Mouse (Mus musculus): ENCODE measurements around the gene Tspan10. TPM values are rescaled to one million over a fixed set of nuclear protein-coding genes. Genes with fewer than 3 reads are reported as not detected.
A peak's percentile ranks its signal among the peaks of the same experiment; 100 is the strongest.
"Not testable (repeated sequence)": the region's sequence is repeated elsewhere in the genome, so short reads cannot be mapped to it uniquely, and the experiment has no call there.

The Tspan10 gene
- polyA plus RNA-seq (2015; fragmentation: Nextera tagmentation; extraction: Ambion mirVana): not detected in 2 replicates

DNA sequence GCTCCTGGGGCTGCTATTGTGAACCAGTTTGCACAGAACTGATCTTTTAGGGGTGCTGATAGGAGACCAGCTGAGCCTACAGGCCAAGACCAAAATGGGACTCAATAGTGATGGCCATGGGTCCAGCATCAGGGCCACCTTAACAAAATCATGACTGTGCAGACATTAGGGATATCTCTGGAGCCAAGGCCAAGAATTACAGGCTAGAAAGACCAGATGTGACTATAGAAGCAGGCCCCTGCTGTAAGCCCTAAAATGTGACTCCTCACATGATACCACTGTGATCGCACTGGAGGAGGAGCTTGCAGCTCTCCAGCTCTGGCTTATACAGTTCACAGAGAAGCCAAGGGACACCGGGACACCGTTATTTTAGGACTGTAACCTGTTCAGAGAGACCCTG is at the start of gene Tspan10:
TSS of gene Tspan10 (plus strand) at position 301 of the 400 bp plus-strand sequence.
- Histone ChIP-seq H3K9me3 (replicated peaks; ENCODE audit: control insufficient read depth, low read length) (no peaks in the 10 kb centered on the region), H3K9ac (ENCODE audit: low read depth, low read length) (no peak within 1 kb of the TSS), H3K4me2 (ENCODE audit: low read depth, low read length) (no peak within 1 kb of the TSS), H3K4me3 (ENCODE audit: low read depth, low read length) (no peak within 1 kb of the TSS), H3K27me3 (ENCODE audit: control insufficient read depth, insufficient read depth, low read depth, low read length) (no peaks in the 10 kb centered on the region), H3K36me3 (ENCODE audit: control insufficient read depth, insufficient read depth) (no peaks in the 10 kb centered on the region), H3K4me1 (ENCODE audit: control insufficient read depth, low read depth, low read length) (no peaks in the 10 kb centered on the region), H3K27ac (ENCODE audit: low read length) (no peak within 1 kb of the TSS)
- ATAC-seq (ENCODE audit: low read depth): no peak
- 84% methylated on average over 3 of the region's 3 CpGs for WGBS (ENCODE audit: insufficient replicate concordance)

DNA sequence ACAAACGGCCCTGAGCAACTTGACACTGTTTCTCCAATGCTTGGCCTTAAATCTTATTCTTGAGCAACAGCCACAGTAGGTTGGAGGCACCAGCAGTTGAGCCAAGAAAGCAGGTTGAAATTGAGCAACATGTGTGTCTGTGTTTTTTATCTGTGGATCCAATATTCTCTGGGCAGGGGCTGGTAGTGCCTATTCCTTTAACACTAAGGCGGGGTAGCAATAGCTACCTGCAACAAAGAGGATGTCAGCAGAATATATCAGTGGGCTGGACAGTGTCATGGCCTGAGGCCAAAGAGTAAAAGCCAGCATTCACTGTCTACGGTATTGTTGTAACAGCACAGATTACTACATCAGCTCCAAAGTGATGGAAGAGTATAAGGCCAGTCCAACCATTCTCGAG is 46.8 kb upstream of the Tspan10 start:
- Histone ChIP-seq H3K9me3 (replicated peaks; ENCODE audit: control insufficient read depth, low read length) (no peaks in the 10 kb centered on the region), H3K4me3 (ENCODE audit: low read depth, low read length) (no peak overlapping the region), H3K4me2 (ENCODE audit: low read depth, low read length) (no peak overlapping the region), H3K27ac (ENCODE audit: low read length) (no peak overlapping the region), H3K4me1 (ENCODE audit: control insufficient read depth, low read depth, low read length) (peaks cover 20% of the 10 kb centered on the region), H3K9ac (ENCODE audit: low read depth, low read length) (no peak overlapping the region), H3K27me3 (ENCODE audit: control insufficient read depth, insufficient read depth, low read depth, low read length) (no peaks in the 10 kb centered on the region), H3K36me3 (ENCODE audit: control insufficient read depth, insufficient read depth) (peaks cover 30% of the 10 kb centered on the region)
- WGBS (ENCODE audit: insufficient replicate concordance): 80% methylated on average over 4 of the region's 4 CpGs
- no peak for ATAC-seq (ENCODE audit: low read depth)

GRCm38 (mm10) chr11:120397602-120398001 is 44.8 kb upstream of the Tspan10 start:
- ATAC-seq (ENCODE audit: low read depth): no peak
- no peak overlapping the region for H3K9ac ChIP-seq (ENCODE audit: low read depth, low read length)
- no peaks in the 10 kb centered on the region for H3K27me3 ChIP-seq (ENCODE audit: control insufficient read depth, insufficient read depth, low read depth, low read length)
- peaks cover 20% of the 10 kb centered on the region for H3K4me1 ChIP-seq (ENCODE audit: control insufficient read depth, low read depth, low read length)
- H3K4me2 ChIP-seq (ENCODE audit: low read depth, low read length): no peak overlapping the region
- WGBS (ENCODE audit: insufficient replicate concordance): 84% methylated on average over 2 of the region's 2 CpGs
- H3K4me3 ChIP-seq (ENCODE audit: low read depth, low read length): no peak overlapping the region
- no peaks in the 10 kb centered on the region for H3K9me3 ChIP-seq (replicated peaks; ENCODE audit: control insufficient read depth, low read length)
- H3K27ac ChIP-seq (ENCODE audit: low read length): no peak overlapping the region
- peaks cover 37% of the 10 kb centered on the region for H3K36me3 ChIP-seq (ENCODE audit: control insufficient read depth, insufficient read depth)

DNA sequence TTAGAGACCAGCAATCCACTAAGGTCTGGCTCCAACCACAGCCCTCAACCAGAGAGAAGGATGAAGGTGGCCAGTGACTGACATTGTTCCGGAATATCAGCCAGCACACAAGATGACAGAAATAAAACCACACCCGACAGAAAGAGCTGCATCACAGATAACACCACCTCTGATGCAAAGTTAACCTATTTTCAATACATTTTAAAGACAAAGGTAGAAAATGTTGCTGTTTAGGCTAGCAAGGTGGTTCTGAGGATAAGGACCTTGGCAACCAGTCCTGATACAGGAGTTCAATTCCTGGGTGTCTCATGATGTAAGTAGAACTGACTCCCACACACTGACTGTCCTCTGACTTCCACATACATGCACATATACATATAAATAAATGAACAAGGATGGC is 43.1 kb upstream of the Tspan10 start:
- Histone ChIP-seq H3K27ac (ENCODE audit: low read length) (peak overlapping the region; percentile 34; the same call in 1 of the 2 replicates), H3K9ac (ENCODE audit: low read depth, low read length) (no peak overlapping the region), H3K4me1 (ENCODE audit: control insufficient read depth, low read depth, low read length) (peaks cover 20% of the 10 kb centered on the region), H3K4me3 (ENCODE audit: low read depth, low read length) (no peak overlapping the region), H3K27me3 (ENCODE audit: control insufficient read depth, insufficient read depth, low read depth, low read length) (no peaks in the 10 kb centered on the region), H3K36me3 (ENCODE audit: control insufficient read depth, insufficient read depth) (peaks cover 49% of the 10 kb centered on the region), H3K9me3 (replicated peaks; ENCODE audit: control insufficient read depth, low read length) (no peaks in the 10 kb centered on the region), H3K4me2 (ENCODE audit: low read depth, low read length) (no peak overlapping the region)
- peak; percentile 69 for ATAC-seq (ENCODE audit: low read depth)
- 16% methylated on average over 2 of the region's 2 CpGs for WGBS (ENCODE audit: insufficient replicate concordance)

GRCm38 (mm10) chr11:120404814-120405213 is 37.6 kb upstream of the Tspan10 start:
- Histone ChIP-seq H3K4me2 (ENCODE audit: low read depth, low read length) (no peak overlapping the region), H3K9ac (ENCODE audit: low read depth, low read length) (no peak overlapping the region), H3K27me3 (ENCODE audit: control insufficient read depth, insufficient read depth, low read depth, low read length) (no peaks in the 10 kb centered on the region), H3K9me3 (replicated peaks; ENCODE audit: control insufficient read depth, low read length) (no peaks in the 10 kb centered on the region), H3K27ac (ENCODE audit: low read length) (no peak overlapping the region), H3K4me1 (ENCODE audit: control insufficient read depth, low read depth, low read length) (peaks cover 24% of the 10 kb centered on the region), H3K4me3 (ENCODE audit: low read depth, low read length) (no peak overlapping the region), H3K36me3 (ENCODE audit: control insufficient read depth, insufficient read depth) (peaks cover 69% of the 10 kb centered on the region)
- ATAC-seq (ENCODE audit: low read depth): no peak
- 58% methylated on average over 1 of the region's 1 CpGs for WGBS (ENCODE audit: insufficient replicate concordance)

- no peak overlapping the region for H3K4me2 ChIP-seq (ENCODE audit: low read depth, low read length)
- H3K27ac ChIP-seq (ENCODE audit: low read length): no peak overlapping the region
- H3K36me3 ChIP-seq (ENCODE audit: control insufficient read depth, insufficient read depth): peaks cover 69% of the 10 kb centered on the region
- peak; percentile 94 for ATAC-seq (ENCODE audit: low read depth)
- no peak overlapping the region for H3K9ac ChIP-seq (ENCODE audit: low read depth, low read length)
- H3K9me3 ChIP-seq (replicated peaks; ENCODE audit: control insufficient read depth, low read length): no peaks in the 10 kb centered on the region
- H3K4me1 ChIP-seq (ENCODE audit: control insufficient read depth, low read depth, low read length): peaks cover 17% of the 10 kb centered on the region
- no peaks in the 10 kb centered on the region for H3K27me3 ChIP-seq (ENCODE audit: control insufficient read depth, insufficient read depth, low read depth, low read length)
- no peak overlapping the region for H3K4me3 ChIP-seq (ENCODE audit: low read depth, low read length)
- WGBS (ENCODE audit: insufficient replicate concordance): 24% methylated on average over 3 of the region's 3 CpGs
Observed at GRCm38 (mm10) chr11:120405867-120406266, 36.6 kb upstream of the Tspan10 start.

DNA sequence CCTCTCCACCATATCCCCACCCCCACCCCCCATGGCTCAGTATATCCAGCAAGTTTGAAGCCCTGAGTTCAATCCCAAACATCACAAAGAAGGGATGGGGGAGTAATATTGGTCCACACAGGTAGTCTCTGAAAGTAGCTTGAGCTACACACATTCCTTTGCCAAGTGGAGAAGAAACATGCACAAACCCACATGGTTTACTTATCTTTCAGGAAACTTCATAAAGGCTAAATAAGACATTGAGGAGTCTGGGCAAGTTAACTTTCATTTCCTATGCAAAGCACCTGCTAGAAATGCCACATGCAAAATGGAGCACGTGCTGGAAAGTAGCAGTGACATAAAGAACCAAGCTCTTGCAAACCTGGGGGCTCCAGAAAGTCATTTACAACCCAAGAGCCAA is 36.0 kb upstream of the Tspan10 start:
- H3K4me2 ChIP-seq (ENCODE audit: low read depth, low read length): no peak overlapping the region
- WGBS (ENCODE audit: insufficient replicate concordance): 52% methylated on average over 1 of the region's 1 CpGs
- no peak for ATAC-seq (ENCODE audit: low read depth)

DNA sequence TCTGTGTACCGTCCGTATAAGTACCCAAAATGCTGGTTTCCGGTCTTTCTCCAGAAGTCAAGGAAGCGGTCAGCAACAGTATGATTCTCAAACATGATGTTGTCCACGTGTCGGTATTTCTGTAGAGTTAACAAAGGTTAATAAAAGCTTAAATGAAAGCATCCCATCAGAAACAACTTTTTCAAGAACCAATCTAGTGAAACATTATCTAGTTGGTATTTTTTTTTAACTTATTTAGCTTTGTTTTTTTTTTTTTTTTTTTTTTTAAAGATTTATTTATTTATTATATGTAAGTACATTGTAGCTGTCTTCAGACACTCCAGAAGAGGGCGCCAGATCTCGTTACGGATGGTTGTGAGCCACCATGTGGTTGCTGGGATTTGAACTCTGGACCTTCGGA is 28.8 kb upstream of the Tspan10 start:
- not testable (repeated sequence) for H3K4me3 ChIP-seq (ENCODE audit: low read depth, low read length); H3K27ac ChIP-seq (ENCODE audit: low read length); H3K9me3 ChIP-seq (replicated peaks; ENCODE audit: control insufficient read depth, low read length); H3K9ac ChIP-seq (ENCODE audit: low read depth, low read length); H3K4me2 ChIP-seq (ENCODE audit: low read depth, low read length); ATAC-seq (ENCODE audit: low read depth); H3K4me1 ChIP-seq (ENCODE audit: control insufficient read depth, low read depth, low read length); H3K27me3 ChIP-seq (ENCODE audit: control insufficient read depth, insufficient read depth, low read depth, low read length)
- WGBS (ENCODE audit: insufficient replicate concordance): 92% methylated on average over 7 of the region's 10 CpGs
- peaks cover 74% of the 10 kb centered on the region for H3K36me3 ChIP-seq (ENCODE audit: control insufficient read depth, insufficient read depth)

More for the DNA sequence above, 36.0 kb upstream of the Tspan10 start:
- no peaks in the 10 kb centered on the region for H3K27me3 ChIP-seq (ENCODE audit: control insufficient read depth, insufficient read depth, low read depth, low read length)
- peaks cover 17% of the 10 kb centered on the region for H3K4me1 ChIP-seq (ENCODE audit: control insufficient read depth, low read depth, low read length)
- H3K4me3 ChIP-seq (ENCODE audit: low read depth, low read length): no peak overlapping the region
- peaks cover 70% of the 10 kb centered on the region for H3K36me3 ChIP-seq (ENCODE audit: control insufficient read depth, insufficient read depth)
- H3K27ac ChIP-seq (ENCODE audit: low read length): 0 out of 2 replicates have a peak overlapping the region, but pooled peaks have one; percentile 1
- no peak overlapping the region for H3K9ac ChIP-seq (ENCODE audit: low read depth, low read length)
- no peaks in the 10 kb centered on the region for H3K9me3 ChIP-seq (replicated peaks; ENCODE audit: control insufficient read depth, low read length)

DNA sequence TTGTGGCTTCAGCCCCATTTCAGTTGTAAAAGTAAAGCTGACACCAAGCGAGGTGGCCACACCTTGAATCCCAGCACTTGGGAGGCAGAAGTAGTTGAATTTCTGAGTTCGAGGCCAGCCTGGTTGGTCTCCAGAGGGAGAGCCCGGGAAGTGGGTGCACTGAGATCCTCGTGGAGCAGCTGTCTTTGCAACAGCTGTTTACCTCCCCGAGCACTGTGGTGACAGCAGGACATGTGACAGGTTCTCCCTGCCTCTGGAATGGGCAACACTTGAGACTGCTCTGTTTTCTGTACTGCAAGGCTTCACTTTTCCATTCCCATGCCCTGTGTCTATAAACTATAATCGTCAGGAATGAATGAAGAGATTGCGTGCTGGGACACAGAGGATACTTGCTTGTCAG is 24.6 kb upstream of the Tspan10 start:
- Histone ChIP-seq H3K27me3 (ENCODE audit: control insufficient read depth, insufficient read depth, low read depth, low read length) (no peaks in the 10 kb centered on the region), H3K27ac (ENCODE audit: low read length) (no peak overlapping the region), H3K9me3 (replicated peaks; ENCODE audit: control insufficient read depth, low read length) (no peaks in the 10 kb centered on the region), H3K4me1 (ENCODE audit: control insufficient read depth, low read depth, low read length) (no peaks in the 10 kb centered on the region; the same call in 1 of the 2 replicates), H3K4me2 (ENCODE audit: low read depth, low read length) (no peak overlapping the region), H3K9ac (ENCODE audit: low read depth, low read length) (no peak overlapping the region), H3K4me3 (ENCODE audit: low read depth, low read length) (no peak overlapping the region), H3K36me3 (ENCODE audit: control insufficient read depth, insufficient read depth) (peaks cover 68% of the 10 kb centered on the region)
- whole genome bisulfite sequencing (ENCODE audit: insufficient replicate concordance): 85% methylated on average over 7 of the region's 7 CpGs
- ATAC-seq (ENCODE audit: low read depth): no peak

All from liver, embryonic 16.5 days (tissue).